Mouse (Mus musculus) kidney, adult 2 months (tissue): ENCODE measurements around the gene Irf2bpl. TPM values are rescaled to one million over a fixed set of nuclear protein-coding genes. Genes with fewer than 3 reads are reported as not detected.

Experiments
- DNase-seq: peaks from one replicate; pipeline ENCODE4 v3.0.0; 2021
- H3K27ac ChIP-seq: fragments of 200-500 bp; 2 replicates; pipeline ENCODE4 v1.5.1; 2012; ENCODE audit warnings: low read depth, low read length, control low read depth, inconsistent platforms; ENCODE audit not compliant: insufficient read depth
- H3K27me3 ChIP-seq: fragments of 200-500 bp; replicated peaks from 2 replicates; pipeline ENCODE4 v1.6.1; 2012; ENCODE audit warnings: mild to moderate bottlenecking, moderate library complexity, low read length, inconsistent platforms; ENCODE audit not compliant: control insufficient read depth, insufficient read depth
- H3K36me3 ChIP-seq: fragments of 200-500 bp; 2 replicates; pipeline ENCODE4 v1.6.1; 2012; ENCODE audit warnings: mild to moderate bottlenecking, moderate library complexity, low read length, inconsistent platforms; ENCODE audit not compliant: control insufficient read depth, insufficient read depth
- H3K4me1 ChIP-seq: fragments of 200-500 bp; 2 replicates; pipeline ENCODE4 v1.6.1; 2011; ENCODE audit warnings: low read length; ENCODE audit not compliant: control insufficient read depth, insufficient read depth
- H3K4me3 ChIP-seq: fragments of 200-500 bp; 2 replicates; pipeline ENCODE4 v1.5.1; 2011; ENCODE audit warnings: mild to moderate bottlenecking, low read depth, low read length, control low read depth; ENCODE audit not compliant: insufficient read depth
- CTCF ChIP-seq: fragments of 200-500 bp; conservative IDR thresholded peaks from 2 replicates; pipeline ENCODE4 v1.5.1; 2011; ENCODE audit warnings: low read depth, mild to moderate bottlenecking, control low read depth, low read length, moderate library complexity, mixed read lengths; ENCODE audit not compliant: insufficient read depth, insufficient read length
- POLR2A ChIP-seq: fragments of 200-500 bp; IDR thresholded peaks from one replicate; pipeline ENCODE4 v1.6.1; 2011; ENCODE audit warnings: low read depth, low read length, control low read depth
- WGBS: fragments of 180-500 bp; shearing (Covaris S2); methylation state at CpG from one replicate; pipeline ENCODE4 v1.1.7; 2018; 5-methylcytosine and 5-hydroxymethylcytosine counted together
- polyA plus RNA-seq: library from polyadenylated mRNA; depleted of rRNA; stranded (reverse); fragments of >200 nt; gene quantifications from 2 replicates; pipeline ENCODE4 v1.2.3, GENCODE M21; 2012

Gene Irf2bpl
- polyA plus RNA-seq, 1 experiment, result 22.0 TPM

GRCm38 (mm10) chr12:86838181-86838580 lies 46.4 kb downstream of the Irf2bpl start:
- Histone ChIP-seq H3K27me3 (no peaks in the 10 kb centered on the region), H3K4me1 (peaks cover 14% of the 10 kb centered on the region), H3K36me3 (no peaks in the 10 kb centered on the region), H3K4me3 (no peak overlapping the region), H3K27ac (no peak overlapping the region)
- 73% methylated on average over 2 of the region's 2 CpGs for WGBS
- TF ChIP-seq CTCF (no peak), POLR2A (no peak)
- no peak for DNase-seq

- TF ChIP-seq CTCF, result no peak
- peak; percentile 16 for TF ChIP-seq POLR2A
- DNase-seq, result peak; percentile 96
- peaks cover 30% of the 10 kb centered on the region for H3K4me1 ChIP-seq
- no peaks in the 10 kb centered on the region for H3K27me3 ChIP-seq
- H3K4me3 ChIP-seq, result peak overlapping the region; percentile 35; the same call in 1 of the 2 replicates
- no peaks in the 10 kb centered on the region for H3K36me3 ChIP-seq
- 6% methylated on average over 23 of the region's 23 CpGs for WGBS
- peak overlapping the region; percentile 98 for H3K27ac ChIP-seq
These were observed 48.1 kb downstream of the Irf2bpl start for GRCm38 (mm10) chr12:86836431-86837047.

- Histone ChIP-seq H3K27me3 (no peaks in the 10 kb centered on the region), H3K36me3 (no peaks in the 10 kb centered on the region), H3K27ac (peak overlapping the region; percentile 98), H3K4me3 (no peak overlapping the region), H3K4me1 (peaks cover 33% of the 10 kb centered on the region)
- no peak for TF ChIP-seq CTCF
- no peak for TF ChIP-seq POLR2A
- peak; percentile 27 for DNase-seq
- 63% methylated on average over 3 of the region's 3 CpGs for WGBS
These were observed 48.7 kb downstream of the Irf2bpl start for GRCm38 (mm10) chr12:86835899-86836298.

GRCm38 (mm10) chr12:86834416-86834772 lies 50.2 kb downstream of the Irf2bpl start:
- H3K27ac ChIP-seq, result peak overlapping the region; percentile 75
- H3K4me3 ChIP-seq, result no peak overlapping the region
- H3K36me3 ChIP-seq, result no peaks in the 10 kb centered on the region
- TF ChIP-seq POLR2A, result no peak
- whole genome bisulfite sequencing, result 78% methylated on average over 3 of the region's 3 CpGs
- H3K4me1 ChIP-seq, result peaks cover 38% of the 10 kb centered on the region
- no peak for DNase-seq
- no peaks in the 10 kb centered on the region for H3K27me3 ChIP-seq

GRCm38 (mm10) chr12:86833711-86834415 lies 50.7 kb downstream of the Irf2bpl start:
- no peaks in the 10 kb centered on the region for H3K36me3 ChIP-seq
- no peak for TF ChIP-seq POLR2A
- no peak for TF ChIP-seq CTCF
- H3K4me3 ChIP-seq, result no peak overlapping the region
- H3K27me3 ChIP-seq, result no peaks in the 10 kb centered on the region
- H3K4me1 ChIP-seq, result peaks cover 38% of the 10 kb centered on the region
- WGBS, result 37% methylated on average over 6 of the region's 6 CpGs
- peak overlapping the region; percentile 78 for H3K27ac ChIP-seq
- DNase-seq, result peak; percentile 94

- no peak for DNase-seq
- no peak for TF ChIP-seq CTCF
- TF ChIP-seq POLR2A, result no peak
- Histone ChIP-seq H3K4me3 (no peak overlapping the region), H3K36me3 (no peaks in the 10 kb centered on the region), H3K27me3 (no peaks in the 10 kb centered on the region), H3K4me1 (peaks cover 38% of the 10 kb centered on the region), H3K27ac (peak overlapping the region; percentile 78)
- 49% methylated on average over 11 of the region's 11 CpGs for WGBS
These were observed 51.9 kb downstream of the Irf2bpl start for GRCm38 (mm10) chr12:86832551-86833182.
